Mouse (Mus musculus): ENCODE data around the gene Wnt10b. TPM values are rescaled to one million over a fixed set of nuclear protein-coding genes. Genes with fewer than 3 reads are reported as not detected.

The Wnt10b gene
- 5.9 and 9.5 TPM in 2 replicates for polyA plus RNA-seq (2012; rRNA removed; ENCODE audit: low replicate concordance)

GRCm38 (mm10) chr15:98777762-98778161 lies at the start of gene Wnt10b:
Gene Wnt10b, minus strand, starts transcription at chr15:98778150.

DNA sequence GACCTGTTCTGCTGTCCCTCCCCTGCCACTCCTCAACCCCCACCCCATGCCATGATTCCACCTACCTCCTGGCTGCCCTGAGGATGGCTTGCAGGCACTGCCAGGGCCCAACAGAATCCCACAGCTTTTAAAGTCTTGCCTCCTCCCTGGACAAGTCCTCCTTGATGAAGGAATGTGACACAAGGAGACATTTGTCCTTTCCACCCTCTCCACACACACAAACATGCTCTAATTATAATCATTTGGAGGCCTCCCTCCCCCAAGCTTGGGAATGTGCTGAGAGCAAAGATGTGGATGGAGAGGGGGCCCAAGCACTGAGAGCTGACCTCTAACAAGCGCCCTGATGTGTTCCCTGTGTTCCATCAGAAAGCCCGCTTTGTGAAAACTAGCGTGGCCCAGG lies 31.4 kb upstream of the Wnt10b start, which contains the start of gene Ddn:
Gene Ddn, minus strand, starts transcription at position 101 of the 400 bp plus-strand sequence.

GRCm38 (mm10) chr15:98789661-98790535 lies 11.9 kb upstream of the Wnt10b start, which contains the start of gene Wnt1:
Gene Wnt1, plus strand, starts transcription at chr15:98789857.

DNA sequence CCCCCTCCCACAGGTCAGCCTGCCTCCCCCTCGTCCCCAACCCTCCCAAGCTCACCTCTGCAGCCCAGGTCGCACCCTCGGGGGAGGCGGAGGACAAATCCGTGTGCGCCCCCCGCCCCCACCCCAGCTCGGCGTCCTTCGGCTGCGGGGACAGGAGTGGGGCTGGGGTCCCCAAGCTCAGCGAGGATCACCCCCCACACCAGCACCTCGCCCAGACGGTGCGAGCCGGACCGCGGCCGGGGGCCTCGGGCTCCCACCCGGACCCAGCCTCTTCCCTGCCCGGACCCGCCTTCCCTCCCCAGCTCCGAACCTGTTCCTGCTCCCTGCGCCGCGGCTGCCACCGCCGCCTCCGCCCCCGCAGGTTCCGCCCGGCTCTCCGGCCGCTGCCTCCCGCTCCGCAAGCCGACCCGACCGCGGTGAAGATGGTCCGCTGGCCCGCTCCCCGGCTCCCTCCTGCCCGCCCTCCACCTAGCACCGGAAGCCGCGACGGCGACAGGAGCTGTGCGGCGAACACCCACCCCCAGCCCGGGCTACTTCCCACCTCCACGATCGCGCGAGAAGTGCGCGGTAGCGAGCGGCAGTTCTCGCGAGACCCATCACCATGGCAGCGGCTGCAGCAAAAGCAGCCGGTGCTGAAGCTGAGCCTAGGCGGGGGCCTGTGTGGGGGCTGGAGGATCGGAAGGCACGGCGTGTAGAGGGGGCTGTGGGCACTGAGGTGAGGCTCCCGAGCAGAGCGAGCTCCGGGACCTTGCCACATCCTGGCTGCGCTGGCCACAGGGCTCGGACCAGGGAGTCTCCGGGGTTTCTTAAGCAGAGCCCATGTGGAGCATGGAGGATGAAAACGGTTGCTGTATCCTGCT lies 15.1 kb downstream of the Wnt10b start, which contains the start of gene Arf3:
Gene Arf3, minus strand, starts transcription at position 545 of the 860 bp plus-strand sequence.

GRCm38 (mm10) chr15:98727443-98728321 lies 50.3 kb downstream of the Wnt10b start, which contains the start of gene Fkbp11:
Gene Fkbp11, minus strand, starts transcription at chr15:98728198.

Other genes starting within 250 kb of the Wnt10b start
- gene Kansl2, start 243.9 kb downstream of the Wnt10b start, polyA plus RNA-seq (2012; rRNA removed; ENCODE audit: low replicate concordance), result 30.3 and 43.2 TPM in 2 replicates
- 8.2 and 16.5 TPM in 2 replicates for gene Ccnt1, start 207.2 kb downstream of the Wnt10b start, polyA plus RNA-seq (2012; rRNA removed; ENCODE audit: low replicate concordance)
- 0.36 TPM in 1 of 2 replicates, not detected in the other for gene 4930415O20Rik, start 207.1 kb downstream of the Wnt10b start, polyA plus RNA-seq (2012; rRNA removed; ENCODE audit: low replicate concordance)
- gene Adcy6, start 168.1 kb downstream of the Wnt10b start, polyA plus RNA-seq (2012; rRNA removed; ENCODE audit: low replicate concordance), result 96.7 and 104 TPM in 2 replicates
- 69.4 and 133 TPM in 2 replicates for gene Cacnb3, start 147.3 kb downstream of the Wnt10b start, polyA plus RNA-seq (2012; rRNA removed; ENCODE audit: low replicate concordance)
- gene Ddx23, start 115.3 kb downstream of the Wnt10b start, polyA plus RNA-seq (2012; rRNA removed; ENCODE audit: low replicate concordance), result 27.5 and 29.8 TPM in 2 replicates
- 3.1 and 5.1 TPM in 2 replicates for gene Rnd1, start 100.7 kb downstream of the Wnt10b start, polyA plus RNA-seq (2012; rRNA removed; ENCODE audit: low replicate concordance)
- gene Ccdc65, start 69.9 kb downstream of the Wnt10b start, polyA plus RNA-seq (2012; rRNA removed; ENCODE audit: low replicate concordance), result 0.23 TPM in 1 of 2 replicates, not detected in the other
- gene Fkbp11, start 50.0 kb downstream of the Wnt10b start, polyA plus RNA-seq (2012; rRNA removed; ENCODE audit: low replicate concordance), result 14.2 and 16.9 TPM in 2 replicates
- 90.1 and 107 TPM in 2 replicates for gene Arf3, start 14.9 kb downstream of the Wnt10b start, polyA plus RNA-seq (2012; rRNA removed; ENCODE audit: low replicate concordance)
- gene Wnt1, start 11.7 kb upstream of the Wnt10b start, polyA plus RNA-seq (2012; rRNA removed; ENCODE audit: low replicate concordance), result 0.68 and 1.3 TPM in 2 replicates
- 0.82 and 1.4 TPM in 2 replicates for gene Ddn, start 31.3 kb upstream of the Wnt10b start, polyA plus RNA-seq (2012; rRNA removed; ENCODE audit: low replicate concordance)
- gene Prkag1, start 53.4 kb upstream of the Wnt10b start, polyA plus RNA-seq (2012; rRNA removed; ENCODE audit: low replicate concordance), result 52.3 and 119 TPM in 2 replicates
- gene Kmt2d, start 93.1 kb upstream of the Wnt10b start, polyA plus RNA-seq (2012; rRNA removed; ENCODE audit: low replicate concordance), result 22.0 and 43.2 TPM in 2 replicates
- gene Rhebl1, start 116.4 kb upstream of the Wnt10b start, polyA plus RNA-seq (2012; rRNA removed; ENCODE audit: low replicate concordance), result 4.1 and 6.9 TPM in 2 replicates
- 2.5 TPM in 2 replicates for gene Dhh, start 120.4 kb upstream of the Wnt10b start, polyA plus RNA-seq (2012; rRNA removed; ENCODE audit: low replicate concordance)
- gene Lmbr1l, start 140.1 kb upstream of the Wnt10b start, polyA plus RNA-seq (2012; rRNA removed; ENCODE audit: low replicate concordance), result 53.7 and 143 TPM in 2 replicates
- gene Tuba1b, start 156.4 kb upstream of the Wnt10b start, polyA plus RNA-seq (2012; rRNA removed; ENCODE audit: low replicate concordance), result 1,283 and 1,704 TPM in 2 replicates
- 83.8 and 253 TPM in 2 replicates for gene Gm49450, start 175.4 kb upstream of the Wnt10b start, polyA plus RNA-seq (2012; rRNA removed; ENCODE audit: low replicate concordance)
- 525 and 719 TPM in 2 replicates for gene Tuba1a, start 175.6 kb upstream of the Wnt10b start, polyA plus RNA-seq (2012; rRNA removed; ENCODE audit: low replicate concordance)